Comparison of ENCODE assay signal across 28 mouse cellular contexts in genomic region chr17:48624937-48625336, GRCm38 (mm10).
DNase-seq lines count a peak whose midpoint lies in the region; ATAC-seq lines count a peak whose summit lies in the region.
"Had no signal": no experiment of that assay in that cellular context is flagged by ENCODE, and none has a peak within 500 bp of the region (broad histone marks: within the 10 kb centered on the region; RNA-seq: fewer than 3 reads in every experiment).

No protein-coding gene starts in this region.

- H3K4me3 ChIP-seq in hindbrain, embryonic 14.5 days (replicated peaks; ENCODE audit: low read length), result no peak overlapping the region
- H3K4me3 ChIP-seq in hindbrain, embryonic 11.5 days (ENCODE audit: low read depth, low read length), result no peak overlapping the region
- no peak overlapping the region for H3K4me3 ChIP-seq in midbrain, embryonic 11.5 days (ENCODE audit: low read depth, low read length)
- H3K4me3 ChIP-seq in midbrain, embryonic 14.5 days (replicated peaks; ENCODE audit: low read depth, low read length), result no peak overlapping the region
- no peak overlapping the region for H3K4me3 ChIP-seq in hindbrain, embryonic 16.5 days (ENCODE audit: low read length)
- no peak overlapping the region for H3K4me3 ChIP-seq in neural tube, embryonic 14.5 days (ENCODE audit: low read depth, low read length)
- H3K4me3 ChIP-seq: erythroblast, embryonic 14.5 days; forebrain, embryonic 13.5 days; heart, embryonic 10.5 days; heart, embryonic 15.5 days; layer of hippocampus, adult 2 months; limb, embryonic 13.5 days; lung, embryonic 15.5 days; midbrain, embryonic 12.5 days; stomach, embryonic 15.5 days had no signal

- no peaks in the 10 kb centered on the region for H3K4me1 ChIP-seq in hindbrain, embryonic 14.5 days (replicated peaks; ENCODE audit: control insufficient read depth, insufficient read depth, low read length)
- no peaks in the 10 kb centered on the region for H3K4me1 ChIP-seq in hindbrain, embryonic 11.5 days (replicated peaks; ENCODE audit: control insufficient read depth, insufficient read depth, low read length)
- H3K4me1 ChIP-seq in midbrain, embryonic 11.5 days (ENCODE audit: control insufficient read depth, insufficient read depth, low read length), result no peaks in the 10 kb centered on the region
- no peaks in the 10 kb centered on the region for H3K4me1 ChIP-seq in midbrain, embryonic 14.5 days (ENCODE audit: control insufficient read depth, insufficient read depth, low read length)
- H3K4me1 ChIP-seq in hindbrain, embryonic 16.5 days (ENCODE audit: control insufficient read depth, insufficient read depth, low read depth, low read length), result no peaks in the 10 kb centered on the region; the same call in 1 of the 2 replicates
- no peaks in the 10 kb centered on the region for H3K4me1 ChIP-seq in neural tube, embryonic 14.5 days (ENCODE audit: control insufficient read depth, insufficient read depth, low read length)
- H3K4me1 ChIP-seq: forebrain, embryonic 13.5 days; heart, embryonic 10.5 days; heart, embryonic 15.5 days; limb, embryonic 13.5 days; lung, embryonic 15.5 days; midbrain, embryonic 12.5 days; stomach, embryonic 15.5 days had no signal

- H3K27me3 ChIP-seq in hindbrain, embryonic 14.5 days (ENCODE audit: control insufficient read depth, insufficient read depth, low read length), result no peaks in the 10 kb centered on the region
- H3K27me3 ChIP-seq in hindbrain, embryonic 11.5 days (ENCODE audit: control insufficient read depth, insufficient read depth, low read length), result no peaks in the 10 kb centered on the region
- H3K27me3 ChIP-seq in midbrain, embryonic 11.5 days (ENCODE audit: control insufficient read depth, insufficient read depth, low read length), result no peaks in the 10 kb centered on the region
- H3K27me3 ChIP-seq in midbrain, embryonic 14.5 days (ENCODE audit: control insufficient read depth, insufficient read depth, low read length), result no peaks in the 10 kb centered on the region
- no peaks in the 10 kb centered on the region for H3K27me3 ChIP-seq in hindbrain, embryonic 16.5 days (replicated peaks; ENCODE audit: control insufficient read depth, insufficient read depth, low read length)
- H3K27me3 ChIP-seq in neural tube, embryonic 14.5 days (ENCODE audit: control insufficient read depth, insufficient read depth, low read length), result no peaks in the 10 kb centered on the region
- H3K27me3 ChIP-seq: forebrain, embryonic 13.5 days; heart, embryonic 15.5 days; limb, embryonic 13.5 days; lung, embryonic 15.5 days; midbrain, embryonic 12.5 days; stomach, embryonic 15.5 days had no signal

- no peaks in the 10 kb centered on the region for H3K9me3 ChIP-seq in hindbrain, embryonic 14.5 days (ENCODE audit: control insufficient read depth, low read length)
- H3K9me3 ChIP-seq in hindbrain, embryonic 11.5 days (ENCODE audit: control insufficient read depth, low read length), result no peaks in the 10 kb centered on the region
- H3K9me3 ChIP-seq in midbrain, embryonic 11.5 days (ENCODE audit: control insufficient read depth, low read length), result peaks cover 2% of the 10 kb centered on the region; the same call in 1 of the 2 replicates
- H3K9me3 ChIP-seq in midbrain, embryonic 14.5 days (ENCODE audit: control insufficient read depth, low read length), result no peaks in the 10 kb centered on the region
- H3K9me3 ChIP-seq in hindbrain, embryonic 16.5 days (ENCODE audit: control insufficient read depth, low read length), result peaks cover 2% of the 10 kb centered on the region; the same call in 1 of the 2 replicates
- H3K9me3 ChIP-seq in neural tube, embryonic 14.5 days (ENCODE audit: control insufficient read depth, low read length), result no peaks in the 10 kb centered on the region; the same call in 1 of the 2 replicates
- H3K9me3 ChIP-seq: forebrain, embryonic 13.5 days; lung, embryonic 15.5 days; stomach, embryonic 15.5 days had no signal

- WGBS in hindbrain, embryonic 14.5 days, result 83% methylated on average over 14 of the region's 14 CpGs
- WGBS in hindbrain, embryonic 11.5 days, result 89% methylated on average over 14 of the region's 14 CpGs
- 95% methylated on average over 14 of the region's 14 CpGs for WGBS in midbrain, embryonic 11.5 days
- 94% methylated on average over 14 of the region's 14 CpGs for WGBS in midbrain, embryonic 14.5 days
- 86% methylated on average over 14 of the region's 14 CpGs for WGBS in hindbrain, embryonic 16.5 days
- 66% methylated on average over 14 of the region's 14 CpGs for WGBS in neural tube, embryonic 14.5 days

- ATAC-seq in hindbrain, embryonic 14.5 days (ENCODE audit: low FRiP score), result 0 out of 2 replicates have a peak, but pooled peaks have one; percentile 34
- no peak for ATAC-seq in hindbrain, embryonic 11.5 days (ENCODE audit: low FRiP score)
- no peak for ATAC-seq in midbrain, embryonic 11.5 days (ENCODE audit: low FRiP score)
- no peak for ATAC-seq in midbrain, embryonic 14.5 days (ENCODE audit: low FRiP score, low TSS enrichment)
- ATAC-seq in hindbrain, embryonic 16.5 days, result peak; percentile 78
- peak; percentile 66; the same call in 1 of the 2 replicates for ATAC-seq in neural tube, embryonic 14.5 days (ENCODE audit: low read depth)
- ATAC-seq: CD4-positive, CD25-positive, alpha-beta regulatory T cell, adult 4 months; forebrain, embryonic 13.5 days; inflammation-experienced regulatory T-cells, adult 6 months had no signal

- no peak for DNase-seq in hindbrain, embryonic 14.5 days (ENCODE audit: low spot score)
- no peak for DNase-seq in hindbrain, embryonic 11.5 days (ENCODE audit: low spot score)
- peak; percentile 10 for DNase-seq in midbrain, embryonic 11.5 days (ENCODE audit: low spot score, missing footprints)
- DNase-seq in midbrain, embryonic 14.5 days, result no peak
- DNase-seq in gastrocnemius, postnatal 36 days, result no peak
- DNase-seq: adrenal gland, postnatal 25 days; cerebellum, adult 18-20 months; cerebellum, postnatal 14 days; gastrocnemius, postnatal 10 days; heart, postnatal 36 days; kidney, adult 2 months; kidney, postnatal 36 days; right cerebral cortex, postnatal 25 days; thymus, postnatal 14 days had no signal

- no peaks in the 10 kb centered on the region for H3K36me3 ChIP-seq in hindbrain, embryonic 14.5 days (replicated peaks; ENCODE audit: control insufficient read depth, insufficient read depth)
- no peaks in the 10 kb centered on the region for H3K36me3 ChIP-seq in hindbrain, embryonic 11.5 days (ENCODE audit: control insufficient read depth, insufficient read depth, low read length)
- no peaks in the 10 kb centered on the region for H3K36me3 ChIP-seq in midbrain, embryonic 11.5 days (ENCODE audit: control insufficient read depth, insufficient read depth, low read length)
- H3K36me3 ChIP-seq in midbrain, embryonic 14.5 days (ENCODE audit: control insufficient read depth, insufficient read depth, low read length), result no peaks in the 10 kb centered on the region
- H3K36me3 ChIP-seq in hindbrain, embryonic 16.5 days (ENCODE audit: control insufficient read depth, insufficient read depth, low read length), result no peaks in the 10 kb centered on the region
- no peaks in the 10 kb centered on the region for H3K36me3 ChIP-seq in neural tube, embryonic 14.5 days (ENCODE audit: control insufficient read depth, insufficient read depth, low read length)
- H3K36me3 ChIP-seq: heart, embryonic 10.5 days; heart, embryonic 15.5 days; limb, embryonic 13.5 days; lung, embryonic 15.5 days; midbrain, embryonic 12.5 days; stomach, embryonic 15.5 days had no signal

- H3K9ac ChIP-seq in hindbrain, embryonic 14.5 days, result no peak overlapping the region
- H3K9ac ChIP-seq in hindbrain, embryonic 11.5 days (ENCODE audit: low read depth, low read length), result no peak overlapping the region
- H3K9ac ChIP-seq in midbrain, embryonic 11.5 days (ENCODE audit: low read length), result no peak overlapping the region
- no peak overlapping the region for H3K9ac ChIP-seq in midbrain, embryonic 14.5 days (replicated peaks; ENCODE audit: low read length)
- H3K9ac ChIP-seq in hindbrain, embryonic 16.5 days (ENCODE audit: low read depth, low read length), result no peak overlapping the region
- no peak overlapping the region for H3K9ac ChIP-seq in neural tube, embryonic 14.5 days (replicated peaks; ENCODE audit: low read depth, low read length)
- H3K9ac ChIP-seq: forebrain, embryonic 13.5 days; heart, embryonic 15.5 days; limb, embryonic 13.5 days; lung, embryonic 15.5 days; midbrain, embryonic 12.5 days; stomach, embryonic 15.5 days had no signal

- intact Hi-C loops in gastrocnemius, postnatal 36 days (cut with DNase I), result no loop called here

- H3K4me2 ChIP-seq in hindbrain, embryonic 14.5 days (replicated peaks), result no peak overlapping the region
- H3K4me2 ChIP-seq in hindbrain, embryonic 11.5 days (replicated peaks; ENCODE audit: low read depth, low read length), result no peak overlapping the region
- no peak overlapping the region for H3K4me2 ChIP-seq in midbrain, embryonic 11.5 days
- no peak overlapping the region for H3K4me2 ChIP-seq in midbrain, embryonic 14.5 days (ENCODE audit: low read length)
- H3K4me2 ChIP-seq in hindbrain, embryonic 16.5 days (ENCODE audit: low read length), result no peak overlapping the region
- H3K4me2 ChIP-seq in neural tube, embryonic 14.5 days (ENCODE audit: low read depth, low read length), result no peak overlapping the region
- H3K4me2 ChIP-seq: forebrain, embryonic 13.5 days; heart, embryonic 15.5 days; limb, embryonic 13.5 days; liver, embryonic 11.5 days; lung, embryonic 15.5 days; midbrain, embryonic 12.5 days; stomach, embryonic 15.5 days had no signal

- H3K27ac ChIP-seq in hindbrain, embryonic 14.5 days, result 0 out of 2 replicates have a peak overlapping the region, but pooled peaks have one; percentile 33
- H3K27ac ChIP-seq in hindbrain, embryonic 11.5 days (ENCODE audit: low read depth, low read length), result no peak overlapping the region
- no peak overlapping the region for H3K27ac ChIP-seq in midbrain, embryonic 11.5 days (ENCODE audit: low read depth, low read length)
- H3K27ac ChIP-seq in midbrain, embryonic 14.5 days (replicated peaks; ENCODE audit: low read depth, low read length), result no peak overlapping the region
- H3K27ac ChIP-seq in hindbrain, embryonic 16.5 days (ENCODE audit: low read depth, low read length), result no peak overlapping the region
- H3K27ac ChIP-seq in neural tube, embryonic 14.5 days (ENCODE audit: low read depth, low read length), result no peak overlapping the region
- H3K27ac ChIP-seq: forebrain, embryonic 13.5 days; heart, embryonic 10.5 days; heart, embryonic 15.5 days; layer of hippocampus, adult 2 months; limb, embryonic 13.5 days; lung, embryonic 15.5 days; midbrain, embryonic 12.5 days; stomach, embryonic 15.5 days had no signal

Comparison
In these comparisons a context has a peak if more than half of its experiments do, and no peak if none do; other contexts are left out.
1. ATAC-seq: peak in hindbrain, embryonic 14.5 days (single experiment), hindbrain, embryonic 16.5 days (single experiment) and neural tube, embryonic 14.5 days (single experiment); none in hindbrain, embryonic 11.5 days (single experiment), midbrain, embryonic 11.5 days (single experiment) and midbrain, embryonic 14.5 days (single experiment).